Mouse (Mus musculus): Measurements from ENCODE around the gene Bmpr1a. TPM values are rescaled to one million over a fixed set of nuclear protein-coding genes. Genes with fewer than 3 reads are reported as not detected.
A peak's percentile ranks its signal among the peaks of the same experiment; 100 is the strongest.

Bmpr1a gene
- 10 to 100 TPM; 58.6 to 74.3 TPM for total RNA-seq (2021)
- long read RNA-seq, experiment 1, full-length matches to known transcripts: 14 of 24 reads
- long read RNA-seq, experiment 1, partial matches to known transcripts: 2 of 24 reads
- long read RNA-seq, experiment 1, other reads (novel, unspliced or antisense): 8 of 24 reads
- long read RNA-seq, experiment 2, full-length matches to known transcripts: 2 of 4 reads
- long read RNA-seq, experiment 2, partial matches to known transcripts: 0 of 4 reads
- long read RNA-seq, experiment 2, other reads (novel, unspliced or antisense): 2 of 4 reads

GRCm38 (mm10) chr14:34503325-34503647 lies at the start of gene Bmpr1a:
Gene Bmpr1a (minus strand): TSS chr14:34503341.
- no peak for DNase-seq

GRCm38 (mm10) chr14:34552226-34552625 lies 49.1 kb upstream of the Bmpr1a start:
- no peak for DNase-seq

GRCm38 (mm10) chr14:34549004-34549671 lies 46.0 kb upstream of the Bmpr1a start:
- peak; percentile 89 to 92 for DNase-seq

- peak; percentile 41 to 69 for DNase-seq
Observed at GRCm38 (mm10) chr14:34548391-34549001, 45.4 kb upstream of the Bmpr1a start.

GRCm38 (mm10) chr14:34544545-34544944 lies 41.4 kb upstream of the Bmpr1a start:
- DNase-seq: no peak

- DNase-seq: no peak
Observed at GRCm38 (mm10) chr14:34544001-34544400, 40.9 kb upstream of the Bmpr1a start.

GRCm38 (mm10) chr14:34543596-34543995 lies 40.5 kb upstream of the Bmpr1a start:
- no peak for DNase-seq

- DNase-seq: no peak
Observed at GRCm38 (mm10) chr14:34541896-34542295, 38.8 kb upstream of the Bmpr1a start.

GRCm38 (mm10) chr14:34540685-34541162 lies 37.6 kb upstream of the Bmpr1a start:
- DNase-seq: peak in 1 of 2 experiments; percentile 37

GRCm38 (mm10) chr14:34535883-34536282 lies 32.7 kb upstream of the Bmpr1a start:
- no peak for DNase-seq

- DNase-seq: no peak
Observed at GRCm38 (mm10) chr14:34533537-34533936, 30.4 kb upstream of the Bmpr1a start.

GRCm38 (mm10) chr14:34532536-34532935 lies 29.4 kb upstream of the Bmpr1a start:
- DNase-seq: no peak

GRCm38 (mm10) chr14:34528804-34529203 lies 25.7 kb upstream of the Bmpr1a start:
- no peak for DNase-seq

- no peak for DNase-seq
Observed at GRCm38 (mm10) chr14:34522701-34523100, 19.6 kb upstream of the Bmpr1a start, which contains the start of gene 9230112D13Rik. Gene 9230112D13Rik (minus strand): TSS chr14:34522801.

GRCm38 (mm10) chr14:34517959-34518544 lies 14.9 kb upstream of the Bmpr1a start:
- DNase-seq: no peak

GRCm38 (mm10) chr14:34516960-34517577 lies 13.9 kb upstream of the Bmpr1a start:
- no peak for DNase-seq

- DNase-seq: no peak
Observed at GRCm38 (mm10) chr14:34515860-34516259, 12.7 kb upstream of the Bmpr1a start.

- no peak for DNase-seq
Observed at GRCm38 (mm10) chr14:34514120-34514519, 11.0 kb upstream of the Bmpr1a start.

- DNase-seq: no peak
Observed at GRCm38 (mm10) chr14:34512602-34513001, 9.5 kb upstream of the Bmpr1a start.

- DNase-seq: no peak
Observed at GRCm38 (mm10) chr14:34511901-34512300, 8.8 kb upstream of the Bmpr1a start.

- no peak for DNase-seq
Observed at GRCm38 (mm10) chr14:34508842-34509439, 5.8 kb upstream of the Bmpr1a start.

Data from adrenal gland, postnatal 36 days (tissue).